Comparison of ENCODE assay signal across 9 mouse cellular contexts in genomic region chr10:80897861-80898510, GRCm38 (mm10). TPM values are rescaled to one million over a fixed set of nuclear protein-coding genes. Genes with fewer than 3 reads are reported as not detected.
A peak's percentile ranks its signal among the peaks of the same experiment; 100 is the strongest.
DNase-seq lines count a peak whose midpoint lies in the region; ATAC-seq and TF ChIP-seq lines count a peak whose summit lies in the region.
"Had no signal": no experiment of that assay in that cellular context is flagged by ENCODE, and none has a peak within 500 bp of the region (broad histone marks: within the 10 kb centered on the region; RNA-seq: fewer than 3 reads in every experiment).

No protein-coding gene starts in this region.

- no peak overlapping the region for H3K4me2 ChIP-seq in forebrain, embryonic 11.5 days (ENCODE audit: low read depth, low read length, severe bottlenecking)
- H3K4me2 ChIP-seq in forebrain, embryonic 15.5 days (replicated peaks): no peak overlapping the region
- peak overlapping the region; percentile 32 for H3K4me2 ChIP-seq in stomach, embryonic 16.5 days (ENCODE audit: low read depth, low read length)

- H3K4me3 ChIP-seq in forebrain, embryonic 11.5 days (ENCODE audit: low read depth, low read length): no peak overlapping the region
- no peak overlapping the region for H3K4me3 ChIP-seq in forebrain, embryonic 15.5 days
- H3K4me3 ChIP-seq in testis, adult 2 months (ENCODE audit: control insufficient read depth, low read depth, low read length): peak overlapping the region; percentile 82
- H3K4me3 ChIP-seq in stomach, embryonic 16.5 days (replicated peaks; ENCODE audit: low read length): 0 out of 2 replicates have a peak overlapping the region, but pooled peaks have one; percentile 6

- no peak overlapping the region for H3K27ac ChIP-seq in forebrain, embryonic 11.5 days (ENCODE audit: low read depth, low read length)
- H3K27ac ChIP-seq in forebrain, embryonic 15.5 days (replicated peaks): no peak overlapping the region
- peak overlapping the region; percentile 46 for H3K27ac ChIP-seq in testis, adult 2 months (ENCODE audit: control insufficient read depth, insufficient read depth, low read depth, low read length)
- H3K27ac ChIP-seq in stomach, embryonic 16.5 days (ENCODE audit: low read length): no peak overlapping the region

- no peak for ATAC-seq in forebrain, embryonic 11.5 days (replicated peaks; ENCODE audit: low FRiP score)
- ATAC-seq in forebrain, embryonic 15.5 days (replicated peaks): no peak
- no peak for ATAC-seq in stomach, embryonic 16.5 days (ENCODE audit: insufficient read depth, low FRiP score)

- no peak overlapping the region for H3K9ac ChIP-seq in forebrain, embryonic 11.5 days (ENCODE audit: low read length)
- no peak overlapping the region for H3K9ac ChIP-seq in forebrain, embryonic 15.5 days (replicated peaks)
- H3K9ac ChIP-seq in stomach, embryonic 16.5 days (ENCODE audit: low read length): peak overlapping the region; percentile 60

- no peaks in the 10 kb centered on the region for H3K9me3 ChIP-seq in forebrain, embryonic 11.5 days (ENCODE audit: control insufficient read depth, low read length)
- no peaks in the 10 kb centered on the region for H3K9me3 ChIP-seq in forebrain, embryonic 15.5 days
- no peaks in the 10 kb centered on the region for H3K9me3 ChIP-seq in stomach, embryonic 16.5 days (replicated peaks; ENCODE audit: control insufficient read depth, low read length)

- peaks cover 8% of the 10 kb centered on the region for H3K4me1 ChIP-seq in forebrain, embryonic 11.5 days (replicated peaks; ENCODE audit: control insufficient read depth, insufficient read depth, low read length)
- peaks cover 17% of the 10 kb centered on the region for H3K4me1 ChIP-seq in forebrain, embryonic 15.5 days
- H3K4me1 ChIP-seq in testis, adult 2 months (ENCODE audit: control insufficient read depth, insufficient read depth, low read length): peaks cover 34% of the 10 kb centered on the region
- H3K4me1 ChIP-seq in stomach, embryonic 16.5 days (ENCODE audit: control insufficient read depth, insufficient read depth, low read length): peaks cover 17% of the 10 kb centered on the region

- WGBS in forebrain, embryonic 11.5 days: 34% methylated on average over 41 of the region's 41 CpGs
- 38% methylated on average over 41 of the region's 41 CpGs for WGBS in forebrain, embryonic 15.5 days
- WGBS in stomach, embryonic 16.5 days: 30% methylated on average over 41 of the region's 41 CpGs

- DNase-seq in forebrain, embryonic 11.5 days (ENCODE audit: low spot score): peak; percentile 62
- no peak for DNase-seq in testis, postnatal 10 days (ENCODE audit: low spot score)
- DNase-seq in layer of hippocampus, postnatal 36 days: peak; percentile 71 to 77
- DNase-seq in thymus, postnatal 36 days: no peak
- no peak for DNase-seq in lung, postnatal 4 days

- no peak for TF ChIP-seq CTCF in testis, adult 2 months (IDR thresholded peaks at IDR 0.05; ENCODE audit: control insufficient read depth, insufficient read depth, insufficient replicate concordance, low read depth, low read length)

- no peaks in the 10 kb centered on the region; the same call in 1 of the 2 replicates for H3K36me3 ChIP-seq in forebrain, embryonic 11.5 days (ENCODE audit: control insufficient read depth, insufficient read depth, low read length)
- peaks cover 14% of the 10 kb centered on the region; the same call in 1 of the 2 replicates for H3K36me3 ChIP-seq in forebrain, embryonic 15.5 days
- H3K36me3 ChIP-seq in testis, adult 2 months (ENCODE audit: control insufficient read depth, insufficient read depth, low read length): no peaks in the 10 kb centered on the region
- no peaks in the 10 kb centered on the region for H3K36me3 ChIP-seq in stomach, embryonic 16.5 days (ENCODE audit: control insufficient read depth, insufficient read depth, low read length)

- peak; percentile 54; the same call in 1 of the 2 replicates for TF ChIP-seq POLR2A in testis, adult 2 months (IDR thresholded peaks at IDR 0.05; ENCODE audit: control insufficient read depth, low read depth, low read length)

- no peaks in the 10 kb centered on the region for H3K27me3 ChIP-seq in forebrain, embryonic 11.5 days (ENCODE audit: control insufficient read depth, insufficient read depth, low read length)
- H3K27me3 ChIP-seq in forebrain, embryonic 15.5 days: no peaks in the 10 kb centered on the region
- no peaks in the 10 kb centered on the region for H3K27me3 ChIP-seq in testis, adult 2 months (ENCODE audit: control insufficient read depth, insufficient read depth, low read length)
- no peaks in the 10 kb centered on the region for H3K27me3 ChIP-seq in stomach, embryonic 16.5 days (ENCODE audit: control insufficient read depth, insufficient read depth, low read length)

RNA-seq across cellular contexts. Expression of gene Timm13, which starts 2.8 kb away (rescaled TPM):
- 313 and 317 TPM in 2 replicates for polyA plus RNA-seq in forebrain, embryonic 11.5 days (2014; fragmentation: Nextera tagmentation; extraction: Ambion mirVana)
- 326 and 357 TPM in 2 replicates for polyA plus RNA-seq in forebrain, embryonic 15.5 days (2015; fragmentation: Nextera tagmentation; extraction: Ambion mirVana)
- 76.7 and 104 TPM in 2 replicates for polyA plus RNA-seq in testis, adult 2 months (2012; rRNA removed)
- 100 to 1,000 TPM; 142 to 144 TPM for total RNA-seq in layer of hippocampus, postnatal 36 days (2021)
- 288 and 309 TPM in 2 replicates for polyA plus RNA-seq in stomach, embryonic 16.5 days (2015; fragmentation: Nextera tagmentation; extraction: Ambion mirVana)

RNA-seq across cellular contexts. Expression of gene Lmnb2, which starts 20.1 kb away (rescaled TPM):
- 29.8 and 30.9 TPM in 2 replicates for polyA plus RNA-seq in forebrain, embryonic 11.5 days (2014; fragmentation: Nextera tagmentation; extraction: Ambion mirVana)
- 50.6 and 53.5 TPM in 2 replicates for polyA plus RNA-seq in forebrain, embryonic 15.5 days (2015; fragmentation: Nextera tagmentation; extraction: Ambion mirVana)
- 177 TPM in 2 replicates for polyA plus RNA-seq in testis, adult 2 months (2012; rRNA removed)
- 10 to 100 TPM; 19.6 to 19.7 TPM for total RNA-seq in layer of hippocampus, postnatal 36 days (2021)
- 43.4 and 43.9 TPM in 2 replicates for polyA plus RNA-seq in stomach, embryonic 16.5 days (2015; fragmentation: Nextera tagmentation; extraction: Ambion mirVana)

RNA-seq across cellular contexts. Expression of gene Tmprss9, which starts 26.3 kb away (rescaled TPM):
- polyA plus RNA-seq in forebrain, embryonic 11.5 days (2014; fragmentation: Nextera tagmentation; extraction: Ambion mirVana): 0.08 and 0.12 TPM in 2 replicates
- 0.06 and 0.15 TPM in 2 replicates for polyA plus RNA-seq in forebrain, embryonic 15.5 days (2015; fragmentation: Nextera tagmentation; extraction: Ambion mirVana)
- polyA plus RNA-seq in testis, adult 2 months (2012; rRNA removed): 2.0 and 2.7 TPM in 2 replicates
- total RNA-seq in layer of hippocampus, postnatal 36 days (2021): under 1 TPM; 0.15 to 0.40 TPM
- 0.06 TPM in 1 of 2 replicates, not detected in the other for polyA plus RNA-seq in stomach, embryonic 16.5 days (2015; fragmentation: Nextera tagmentation; extraction: Ambion mirVana)
- total RNA-seq: hematopoietic stem cell, adult 5-6 weeks had no signal

RNA-seq across cellular contexts. Expression of gene Gadd45b, which starts 31.9 kb away (rescaled TPM):
- 10.7 and 13.0 TPM in 2 replicates for polyA plus RNA-seq in forebrain, embryonic 11.5 days (2014; fragmentation: Nextera tagmentation; extraction: Ambion mirVana)
- 5.5 and 5.9 TPM in 2 replicates for polyA plus RNA-seq in forebrain, embryonic 15.5 days (2015; fragmentation: Nextera tagmentation; extraction: Ambion mirVana)
- polyA plus RNA-seq in testis, adult 2 months (2012; rRNA removed): 7.8 and 9.1 TPM in 2 replicates
- 10 to 100 TPM; 17.7 to 19.1 TPM for total RNA-seq in layer of hippocampus, postnatal 36 days (2021)
- polyA plus RNA-seq in stomach, embryonic 16.5 days (2015; fragmentation: Nextera tagmentation; extraction: Ambion mirVana): 34.8 and 40.9 TPM in 2 replicates

RNA-seq across cellular contexts. Expression of gene Sppl2b, which starts 42.9 kb away (rescaled TPM):
- 37.0 and 39.8 TPM in 2 replicates for polyA plus RNA-seq in forebrain, embryonic 11.5 days (2014; fragmentation: Nextera tagmentation; extraction: Ambion mirVana)
- 58.7 and 61.0 TPM in 2 replicates for polyA plus RNA-seq in forebrain, embryonic 15.5 days (2015; fragmentation: Nextera tagmentation; extraction: Ambion mirVana)
- 169 and 173 TPM in 2 replicates for polyA plus RNA-seq in testis, adult 2 months (2012; rRNA removed)
- total RNA-seq in layer of hippocampus, postnatal 36 days (2021): 10 to 100 TPM; 56.0 to 67.0 TPM
- 40.0 and 42.7 TPM in 2 replicates for polyA plus RNA-seq in stomach, embryonic 16.5 days (2015; fragmentation: Nextera tagmentation; extraction: Ambion mirVana)

Comparison
In these comparisons a context has a peak if more than half of its experiments do, and no peak if none do; other contexts are left out.
1. DNase-seq: peak in forebrain, embryonic 11.5 days (single experiment) and layer of hippocampus, postnatal 36 days (2 of 2); none in testis, postnatal 10 days (single experiment), thymus, postnatal 36 days (0 of 2) and lung, postnatal 4 days (0 of 2).
2. H3K4me3 ChIP-seq: peak in testis, adult 2 months (single experiment) and stomach, embryonic 16.5 days (single experiment); none in forebrain, embryonic 11.5 days (single experiment) and forebrain, embryonic 15.5 days (single experiment).